Mouse (Mus musculus) stomach, postnatal 0 days (tissue): ENCODE results near the gene Nhsl1. TPM values are rescaled to one million over a fixed set of nuclear protein-coding genes. Genes with fewer than 3 reads are reported as not detected.

Source experiments
- ATAC-seq: fragments of 200-750 bp; cut with Nextera tagmentation; 2 replicates; pipeline ENCODE4 v1.8.0; 2017; ENCODE audit not compliant: low FRiP score, low TSS enrichment
- DNase-seq: peaks from one replicate; pipeline ENCODE4 v3.0.0-alpha.2; 2016; ENCODE audit warnings: low spot score
- H3K27ac ChIP-seq: fragments of 300-500 bp; sonication (generic); replicated peaks from 2 replicates; pipeline ENCODE4 v1.5.1; 2014; ENCODE audit warnings: mild to moderate bottlenecking, control low read depth
- H3K27me3 ChIP-seq: fragments of 300-500 bp; sonication (generic); 2 replicates; pipeline ENCODE4 v1.6.1; 2014; ENCODE audit warnings: low read length; ENCODE audit not compliant: control insufficient read depth, insufficient read depth
- H3K36me3 ChIP-seq: fragments of 300-500 bp; sonication (generic); 2 replicates; pipeline ENCODE4 v1.6.1; 2014; ENCODE audit warnings: low read length, mixed read lengths; ENCODE audit not compliant: control insufficient read depth, insufficient read depth
- H3K4me1 ChIP-seq: fragments of 300-500 bp; sonication (generic); replicated peaks from 2 replicates; pipeline ENCODE4 v1.6.1; 2014; ENCODE audit warnings: antibody characterized with exemption; ENCODE audit not compliant: control insufficient read depth, insufficient read depth
- H3K4me2 ChIP-seq: fragments of 300-500 bp; sonication (generic); replicated peaks from 2 replicates; pipeline ENCODE4 v1.6.1; 2014; ENCODE audit warnings: low read depth, mild to moderate bottlenecking, control low read depth, moderate library complexity
- H3K4me3 ChIP-seq: fragments of 300-500 bp; sonication (generic); 2 replicates; pipeline ENCODE4 v1.5.1; 2014; ENCODE audit warnings: low read depth, low read length, control low read depth
- H3K9ac ChIP-seq: fragments of 300-500 bp; sonication (generic); 2 replicates; pipeline ENCODE4 v1.6.1; 2014; ENCODE audit warnings: mild to moderate bottlenecking, low read length, control low read depth, mixed read lengths
- H3K9me3 ChIP-seq: fragments of 300-500 bp; sonication (generic); 2 replicates; pipeline ENCODE4 v1.6.1; 2016; ENCODE audit warnings: low read length; ENCODE audit not compliant: control insufficient read depth
- CTCF ChIP-seq: IDR thresholded peaks from 2 replicates; pipeline ENCODE4 v1.5.1; 2016; ENCODE audit warnings: antibody characterized with exemption, low read depth, mild to moderate bottlenecking, moderate library complexity
- EP300 ChIP-seq: optimal IDR thresholded peaks from 2 replicates; pipeline ENCODE3; 2016; ENCODE audit warnings: antibody characterized with exemption
- WGBS: fragments of 180-500 bp; shearing (Covaris S2); extraction: QIAGEN DNeasy Blood & Tissue Kit; methylation state at CpG from one replicate; pipeline ENCODE4 v1.1.7; 2014; 5-methylcytosine and 5-hydroxymethylcytosine counted together
- polyA plus RNA-seq: library from polyadenylated mRNA; unstranded; fragments of >200 nt; fragmentation: Nextera tagmentation; extraction: Ambion mirVana; gene quantifications from 2 replicates; pipeline ENCODE4 v1.2.1, GENCODE M21; 2015

The Nhsl1 gene
- polyA plus RNA-seq, 1 experiment from 2014 or later: 4.3 TPM

- no peaks in the 10 kb centered on the region for H3K4me1 ChIP-seq
- H3K4me2 ChIP-seq: no peak overlapping the region
- DNase-seq: no peak
- TF ChIP-seq CTCF: no peak
- no peak for TF ChIP-seq EP300
- no peaks in the 10 kb centered on the region for H3K27me3 ChIP-seq
- H3K9ac ChIP-seq: no peak overlapping the region
- no peaks in the 10 kb centered on the region for H3K9me3 ChIP-seq
- no peaks in the 10 kb centered on the region for H3K36me3 ChIP-seq
- no peak overlapping the region for H3K27ac ChIP-seq
- H3K4me3 ChIP-seq: no peak overlapping the region
- ATAC-seq: no peak
- WGBS: 82% methylated on average over 6 of the region's 6 CpGs
These were observed 101.6 kb downstream of the Nhsl1 start for GRCm38 (mm10) chr10:18420259-18421000.

GRCm38 (mm10) chr10:18422968-18423367 is 104.2 kb downstream of the Nhsl1 start:
- TF ChIP-seq CTCF: no peak
- TF ChIP-seq EP300: no peak
- Histone ChIP-seq H3K36me3 (no peaks in the 10 kb centered on the region), H3K9ac (no peak overlapping the region), H3K4me2 (no peak overlapping the region), H3K9me3 (no peaks in the 10 kb centered on the region), H3K4me1 (no peaks in the 10 kb centered on the region), H3K4me3 (no peak overlapping the region), H3K27ac (no peak overlapping the region), H3K27me3 (no peaks in the 10 kb centered on the region)
- ATAC-seq (no peak), DNase-seq (no peak)
- 81% methylated on average over 3 of the region's 3 CpGs for WGBS

- Histone ChIP-seq H3K4me1 (no peaks in the 10 kb centered on the region), H3K4me2 (no peak overlapping the region), H3K36me3 (no peaks in the 10 kb centered on the region), H3K27me3 (no peaks in the 10 kb centered on the region), H3K27ac (no peak overlapping the region), H3K9me3 (no peaks in the 10 kb centered on the region), H3K9ac (no peak overlapping the region), H3K4me3 (no peak overlapping the region)
- 79% methylated on average over 9 of the region's 9 CpGs for WGBS
- ATAC-seq: no peak
- TF ChIP-seq CTCF (no peak), EP300 (no peak)
- no peak for DNase-seq
These were observed 104.8 kb downstream of the Nhsl1 start for GRCm38 (mm10) chr10:18423557-18423956.

- H3K9me3 ChIP-seq: no peaks in the 10 kb centered on the region
- no peak overlapping the region for H3K4me3 ChIP-seq
- H3K27me3 ChIP-seq: no peaks in the 10 kb centered on the region
- H3K4me2 ChIP-seq: no peak overlapping the region
- H3K36me3 ChIP-seq: no peaks in the 10 kb centered on the region
- TF ChIP-seq EP300: no peak
- TF ChIP-seq CTCF: no peak
- H3K9ac ChIP-seq: no peak overlapping the region
- DNase-seq: no peak
- WGBS: 80% methylated on average over 9 of the region's 9 CpGs
- ATAC-seq: no peak
- no peak overlapping the region for H3K27ac ChIP-seq
- H3K4me1 ChIP-seq: no peaks in the 10 kb centered on the region
These were observed 109.1 kb downstream of the Nhsl1 start for GRCm38 (mm10) chr10:18427866-18428265.

- WGBS: 99% methylated on average over 3 of the region's 3 CpGs
- Histone ChIP-seq H3K4me1 (no peaks in the 10 kb centered on the region), H3K27me3 (no peaks in the 10 kb centered on the region), H3K4me2 (no peak overlapping the region), H3K27ac (no peak overlapping the region), H3K9ac (no peak overlapping the region), H3K4me3 (no peak overlapping the region), H3K36me3 (no peaks in the 10 kb centered on the region), H3K9me3 (no peaks in the 10 kb centered on the region)
- ATAC-seq (no peak), DNase-seq (no peak)
- TF ChIP-seq EP300 (no peak), CTCF (peak; percentile 59)
These were observed 110.7 kb downstream of the Nhsl1 start for GRCm38 (mm10) chr10:18429533-18429932.

- 81% methylated on average over 8 of the region's 8 CpGs for whole genome bisulfite sequencing
- no peak for DNase-seq
These were observed 111.4 kb downstream of the Nhsl1 start for GRCm38 (mm10) chr10:18430141-18430540.

More at GRCm38 (mm10) chr10:18430141-18430540, 111.4 kb downstream of the Nhsl1 start:
- Histone ChIP-seq H3K4me3 (no peak overlapping the region), H3K9me3 (no peaks in the 10 kb centered on the region), H3K9ac (no peak overlapping the region), H3K36me3 (no peaks in the 10 kb centered on the region), H3K4me1 (no peaks in the 10 kb centered on the region), H3K27ac (no peak overlapping the region), H3K4me2 (no peak overlapping the region), H3K27me3 (no peaks in the 10 kb centered on the region)
- no peak for ATAC-seq
- no peak for TF ChIP-seq EP300
- no peak for TF ChIP-seq CTCF
